Mouse (Mus musculus) hindbrain, embryonic 12.5 days (tissue): ENCODE measurements around the gene Meis1. TPM values are rescaled to one million over a fixed set of nuclear protein-coding genes. Genes with fewer than 3 reads are reported as not detected.

Experiments
- ATAC-seq: fragments of 200-750 bp; cut with Nextera tagmentation; 2 replicates; pipeline ENCODE4 v1.8.0; 2017; ENCODE audit warnings: moderate TSS enrichment; ENCODE audit not compliant: low FRiP score
- H3K27ac ChIP-seq: fragments of 300-500 bp; sonication (generic); 2 replicates; pipeline ENCODE4 v1.5.1; 2016; ENCODE audit warnings: mild to moderate bottlenecking
- H3K27me3 ChIP-seq: fragments of 300-500 bp; sonication (generic); 2 replicates; pipeline ENCODE4 v1.6.1; 2016; ENCODE audit warnings: mild to moderate bottlenecking
- H3K36me3 ChIP-seq: fragments of 300-500 bp; sonication (generic); 2 replicates; pipeline ENCODE4 v1.6.1; 2016; ENCODE audit warnings: mild to moderate bottlenecking
- H3K4me1 ChIP-seq: fragments of 300-500 bp; sonication (generic); 2 replicates; pipeline ENCODE4 v1.6.1; 2016
- H3K4me2 ChIP-seq: fragments of 300-500 bp; sonication (generic); replicated peaks from 2 replicates; pipeline ENCODE4 v1.6.1; 2016; ENCODE audit warnings: mild to moderate bottlenecking
- H3K4me3 ChIP-seq: fragments of 300-500 bp; sonication (generic); 2 replicates; pipeline ENCODE4 v1.5.1; 2016; ENCODE audit warnings: mild to moderate bottlenecking
- H3K9ac ChIP-seq: fragments of 300-500 bp; sonication (generic); 2 replicates; pipeline ENCODE4 v1.6.1; 2016; ENCODE audit warnings: mild to moderate bottlenecking, moderate library complexity
- H3K9me3 ChIP-seq: fragments of 300-500 bp; sonication (generic); replicated peaks from 2 replicates; pipeline ENCODE4 v1.6.1; 2016; ENCODE audit warnings: mild to moderate bottlenecking
- WGBS: fragments of 180-500 bp; shearing (Covaris S2); methylation state at CpG from one replicate; pipeline ENCODE4 v1.1.7; 2016; 5-methylcytosine and 5-hydroxymethylcytosine counted together
- polyA plus RNA-seq: library from polyadenylated mRNA; unstranded; fragments of >200 nt; fragmentation: Nextera tagmentation; extraction: Ambion mirVana; gene quantifications from 2 replicates; pipeline ENCODE4 v1.2.1, GENCODE M21; 2016

Meis1 gene
- polyA plus RNA-seq, 1 experiment from 2014 or later, result 173 TPM

DNA sequence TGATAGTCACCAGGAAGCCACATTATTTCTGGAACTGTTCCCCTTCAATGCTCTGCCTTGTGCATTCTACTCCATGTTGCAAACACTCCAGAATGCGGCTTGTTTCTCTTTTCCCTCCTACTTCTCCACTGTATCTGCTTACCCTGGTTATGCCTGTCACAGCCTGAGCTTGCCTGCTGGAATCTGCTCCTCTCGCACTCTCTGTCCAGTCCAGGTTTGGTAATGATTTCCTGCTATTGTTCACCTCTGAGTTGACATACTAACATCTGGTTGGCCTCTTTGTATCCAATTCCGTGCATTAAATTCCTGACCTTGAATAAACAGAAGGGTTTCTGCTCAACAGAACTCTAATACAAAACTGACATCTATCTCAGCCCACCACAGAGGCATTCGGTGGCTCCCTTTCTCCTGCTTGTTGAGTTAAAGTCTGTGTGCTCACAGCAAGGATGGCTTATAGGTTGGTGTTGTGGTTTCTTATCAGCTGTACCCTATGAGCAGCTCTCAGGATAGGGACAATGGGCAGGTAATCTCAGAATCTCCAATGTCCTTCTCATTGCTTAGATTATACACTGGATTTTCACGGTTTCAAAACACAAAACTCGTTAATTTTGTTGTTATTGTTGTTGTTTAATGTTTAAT is 152.5 kb downstream of the Meis1 start:
- Histone ChIP-seq H3K4me1 (peaks cover 14% of the 10 kb centered on the region), H3K27ac (no peak overlapping the region), H3K36me3 (no peaks in the 10 kb centered on the region), H3K9ac (no peak overlapping the region), H3K4me3 (no peak overlapping the region), H3K4me2 (no peak overlapping the region), H3K27me3 (peaks cover 7% of the 10 kb centered on the region), H3K9me3 (no peaks in the 10 kb centered on the region)
- WGBS, result 51% methylated on average over 6 of the region's 6 CpGs
- ATAC-seq, result no peak

DNA sequence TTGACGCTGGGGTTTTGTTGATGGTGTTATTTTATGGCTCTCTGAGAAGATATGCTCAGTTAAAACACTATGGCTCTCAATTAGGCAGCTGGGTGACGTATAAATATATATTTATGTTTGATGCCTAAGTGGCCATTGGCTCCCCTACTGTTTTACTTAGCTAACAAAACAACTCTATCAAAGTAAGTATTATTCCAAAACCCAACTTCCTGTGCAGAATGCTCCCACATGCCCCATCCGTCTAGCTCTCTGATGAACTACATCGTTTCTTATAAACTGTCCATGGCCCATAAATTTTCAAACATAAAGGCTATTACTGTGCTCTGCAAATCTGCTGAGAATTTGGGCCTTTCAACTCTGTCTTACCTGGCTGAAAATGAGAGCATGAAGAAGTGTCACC is 168.0 kb downstream of the Meis1 start:
- H3K4me1 ChIP-seq, result no peaks in the 10 kb centered on the region
- WGBS, result 90% methylated on average over 4 of the region's 4 CpGs
- no peaks in the 10 kb centered on the region for H3K27me3 ChIP-seq
- H3K9ac ChIP-seq, result no peak overlapping the region
- no peak overlapping the region for H3K27ac ChIP-seq
- no peak for ATAC-seq
- H3K4me2 ChIP-seq, result no peak overlapping the region
- H3K9me3 ChIP-seq, result no peaks in the 10 kb centered on the region
- H3K4me3 ChIP-seq, result no peak overlapping the region
- no peaks in the 10 kb centered on the region for H3K36me3 ChIP-seq

GRCm38 (mm10) chr11:18847650-18848049 is 171.1 kb downstream of the Meis1 start:
- H3K4me3 ChIP-seq, result no peak overlapping the region
- WGBS, result 83% methylated on average over 3 of the region's 3 CpGs
- H3K9me3 ChIP-seq, result no peaks in the 10 kb centered on the region
- no peaks in the 10 kb centered on the region for H3K4me1 ChIP-seq
- ATAC-seq, result no peak
- H3K4me2 ChIP-seq, result no peak overlapping the region
- no peak overlapping the region for H3K27ac ChIP-seq
- H3K27me3 ChIP-seq, result no peaks in the 10 kb centered on the region
- H3K9ac ChIP-seq, result no peak overlapping the region
- no peaks in the 10 kb centered on the region for H3K36me3 ChIP-seq

DNA sequence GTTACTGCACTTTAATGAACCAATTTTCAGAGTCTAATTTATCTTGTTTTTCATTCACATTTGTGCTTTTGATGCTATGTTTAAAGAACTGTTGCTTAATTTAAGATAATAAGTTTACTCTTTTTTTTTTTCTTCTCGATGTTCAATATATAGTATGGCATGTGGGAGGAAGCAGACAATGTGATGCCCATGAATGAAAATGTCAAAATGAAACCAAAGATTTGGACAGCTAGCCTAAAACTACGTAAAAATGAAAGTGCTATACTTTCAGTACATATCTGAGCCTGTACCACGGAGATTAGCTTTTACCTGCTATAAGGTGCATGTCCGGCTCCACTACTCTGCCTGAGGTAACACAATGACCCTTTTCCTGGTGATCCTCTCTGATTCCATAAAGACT is 172.3 kb downstream of the Meis1 start:
- Histone ChIP-seq H3K9ac (no peak overlapping the region), H3K27ac (no peak overlapping the region), H3K4me3 (no peak overlapping the region), H3K4me1 (no peaks in the 10 kb centered on the region), H3K9me3 (no peaks in the 10 kb centered on the region), H3K36me3 (no peaks in the 10 kb centered on the region), H3K4me2 (no peak overlapping the region), H3K27me3 (no peaks in the 10 kb centered on the region)
- no peak for ATAC-seq
- WGBS, result 93% methylated on average over 4 of the region's 4 CpGs

- no peak for ATAC-seq
- 82% methylated on average over 3 of the region's 3 CpGs for WGBS
- Histone ChIP-seq H3K4me1 (no peaks in the 10 kb centered on the region), H3K9me3 (no peaks in the 10 kb centered on the region), H3K36me3 (no peaks in the 10 kb centered on the region), H3K4me3 (no peak overlapping the region), H3K4me2 (no peak overlapping the region), H3K9ac (no peak overlapping the region), H3K27me3 (no peaks in the 10 kb centered on the region), H3K27ac (no peak overlapping the region)
Observed at GRCm38 (mm10) chr11:18845900-18846299, 172.9 kb downstream of the Meis1 start.

GRCm38 (mm10) chr11:18845466-18845865 is 173.3 kb downstream of the Meis1 start:
- WGBS, result 86% methylated on average over 6 of the region's 6 CpGs
- no peaks in the 10 kb centered on the region for H3K9me3 ChIP-seq

DNA sequence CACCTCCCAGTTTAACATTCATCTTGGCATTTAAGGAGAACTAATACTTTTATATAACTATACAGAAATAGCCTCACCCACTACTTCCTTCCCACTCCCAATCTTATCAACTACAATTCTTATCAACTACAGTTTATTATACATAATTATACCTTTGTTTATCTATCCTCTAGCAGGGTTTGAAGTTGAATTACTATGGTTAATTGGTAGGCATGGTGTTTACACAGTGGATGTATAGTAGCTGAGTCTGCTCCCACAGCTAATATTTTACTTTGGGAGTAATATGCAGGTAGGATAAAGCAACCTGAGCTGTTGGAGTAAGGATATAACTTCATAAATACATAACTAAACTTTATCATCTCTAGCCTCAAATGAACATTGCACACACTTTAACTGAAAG is 188.7 kb downstream of the Meis1 start:
- H3K4me2 ChIP-seq, result no peak overlapping the region
- no peaks in the 10 kb centered on the region for H3K36me3 ChIP-seq
- no peaks in the 10 kb centered on the region for H3K9me3 ChIP-seq
- no peak overlapping the region for H3K27ac ChIP-seq
- no peaks in the 10 kb centered on the region for H3K27me3 ChIP-seq
- H3K4me1 ChIP-seq, result no peaks in the 10 kb centered on the region
- no peak for ATAC-seq
- H3K9ac ChIP-seq, result no peak overlapping the region
- no peak overlapping the region for H3K4me3 ChIP-seq

More at GRCm38 (mm10) chr11:18845466-18845865, 173.3 kb downstream of the Meis1 start:
- H3K4me3 ChIP-seq, result no peak overlapping the region
- H3K36me3 ChIP-seq, result no peaks in the 10 kb centered on the region
- H3K27ac ChIP-seq, result no peak overlapping the region
- no peak overlapping the region for H3K9ac ChIP-seq
- no peak for ATAC-seq
- H3K4me2 ChIP-seq, result no peak overlapping the region
- no peaks in the 10 kb centered on the region for H3K4me1 ChIP-seq
- no peaks in the 10 kb centered on the region for H3K27me3 ChIP-seq
